Mouse (Mus musculus): ENCODE results near the gene Mast4. TPM values are rescaled to one million over a fixed set of nuclear protein-coding genes. Genes with fewer than 3 reads are reported as not detected.

Gene Mast4
- polyA plus RNA-seq, 1 experiment from 2014 or later, result 18.9 TPM

- no peak overlapping the region for H3K27ac ChIP-seq (replicated peaks; ENCODE audit: low read depth, low read length)
- ATAC-seq (ENCODE audit: insufficient number of reproducible peaks, low FRiP score, low TSS enrichment, low read depth) (no peak), DNase-seq (ENCODE audit: low spot score) (no peak)
- no peak overlapping the region for H3K4me3 ChIP-seq (ENCODE audit: low read depth, low read length)
- H3K9me3 ChIP-seq (ENCODE audit: control insufficient read depth, low read length), result no peaks in the 10 kb centered on the region
- no peaks in the 10 kb centered on the region for H3K4me1 ChIP-seq (ENCODE audit: control insufficient read depth, insufficient read depth, low read length)
- no peak overlapping the region for H3K9ac ChIP-seq (ENCODE audit: low read length)
- H3K4me2 ChIP-seq (ENCODE audit: low read depth, severe bottlenecking), result no peak overlapping the region
- H3K27me3 ChIP-seq (ENCODE audit: control insufficient read depth, insufficient read depth, low read length), result peaks cover 18% of the 10 kb centered on the region
- whole genome bisulfite sequencing, result 66% methylated on average over 16 of the region's 16 CpGs
- H3K36me3 ChIP-seq (ENCODE audit: control insufficient read depth, insufficient read depth, low read length), result no peaks in the 10 kb centered on the region
Observed at GRCm38 (mm10) chr13:103328299-103328698, 6.0 kb downstream of the Mast4 start.

GRCm38 (mm10) chr13:103327843-103328242 lies 6.5 kb downstream of the Mast4 start:
- no peak overlapping the region for H3K27ac ChIP-seq (replicated peaks; ENCODE audit: low read depth, low read length)
- H3K4me3 ChIP-seq (ENCODE audit: low read depth, low read length), result no peak overlapping the region
- no peak overlapping the region for H3K9ac ChIP-seq (ENCODE audit: low read length)
- no peaks in the 10 kb centered on the region for H3K4me1 ChIP-seq (ENCODE audit: control insufficient read depth, insufficient read depth, low read length)
- peaks cover 15% of the 10 kb centered on the region for H3K27me3 ChIP-seq (ENCODE audit: control insufficient read depth, insufficient read depth, low read length)
- DNase-seq (ENCODE audit: low spot score), result no peak
- H3K9me3 ChIP-seq (ENCODE audit: control insufficient read depth, low read length), result no peaks in the 10 kb centered on the region
- no peaks in the 10 kb centered on the region for H3K36me3 ChIP-seq (ENCODE audit: control insufficient read depth, insufficient read depth, low read length)
- no peak for ATAC-seq (ENCODE audit: insufficient number of reproducible peaks, low FRiP score, low TSS enrichment, low read depth)
- H3K4me2 ChIP-seq (ENCODE audit: low read depth, severe bottlenecking), result no peak overlapping the region
- WGBS, result 34% methylated on average over 9 of the region's 9 CpGs

GRCm38 (mm10) chr13:103326186-103326585 lies 8.1 kb downstream of the Mast4 start:
- no peaks in the 10 kb centered on the region for H3K27me3 ChIP-seq (ENCODE audit: control insufficient read depth, insufficient read depth, low read length)
- DNase-seq (ENCODE audit: low spot score) (no peak), ATAC-seq (ENCODE audit: insufficient number of reproducible peaks, low FRiP score, low TSS enrichment, low read depth) (no peak)
- H3K4me1 ChIP-seq (ENCODE audit: control insufficient read depth, insufficient read depth, low read length), result no peaks in the 10 kb centered on the region
- no peak overlapping the region for H3K4me2 ChIP-seq (ENCODE audit: low read depth, severe bottlenecking)
- no peak overlapping the region for H3K9ac ChIP-seq (ENCODE audit: low read length)
- no peak overlapping the region for H3K4me3 ChIP-seq (ENCODE audit: low read depth, low read length)
- WGBS, result 77% methylated on average over 13 of the region's 13 CpGs
- no peak overlapping the region for H3K27ac ChIP-seq (replicated peaks; ENCODE audit: low read depth, low read length)
- no peaks in the 10 kb centered on the region for H3K9me3 ChIP-seq (ENCODE audit: control insufficient read depth, low read length)
- no peaks in the 10 kb centered on the region for H3K36me3 ChIP-seq (ENCODE audit: control insufficient read depth, insufficient read depth, low read length)

- H3K36me3 ChIP-seq (ENCODE audit: control insufficient read depth, insufficient read depth, low read length), result no peaks in the 10 kb centered on the region
- no peak overlapping the region for H3K4me3 ChIP-seq (ENCODE audit: low read depth, low read length)
- H3K9me3 ChIP-seq (ENCODE audit: control insufficient read depth, low read length), result no peaks in the 10 kb centered on the region
- 84% methylated on average over 9 of the region's 9 CpGs for WGBS
- ATAC-seq (ENCODE audit: insufficient number of reproducible peaks, low FRiP score, low TSS enrichment, low read depth), result no peak
- DNase-seq (ENCODE audit: low spot score), result no peak
- H3K4me1 ChIP-seq (ENCODE audit: control insufficient read depth, insufficient read depth, low read length), result peaks cover 4% of the 10 kb centered on the region; the same call in 1 of the 2 replicates
- H3K4me2 ChIP-seq (ENCODE audit: low read depth, severe bottlenecking), result no peak overlapping the region
- no peak overlapping the region for H3K27ac ChIP-seq (replicated peaks; ENCODE audit: low read depth, low read length)
- no peak overlapping the region for H3K9ac ChIP-seq (ENCODE audit: low read length)
- no peaks in the 10 kb centered on the region for H3K27me3 ChIP-seq (ENCODE audit: control insufficient read depth, insufficient read depth, low read length)
Observed at GRCm38 (mm10) chr13:103319881-103320280, 14.4 kb downstream of the Mast4 start.

- H3K4me2 ChIP-seq (ENCODE audit: low read depth, severe bottlenecking), result no peak overlapping the region
- DNase-seq (ENCODE audit: low spot score) (no peak), ATAC-seq (ENCODE audit: insufficient number of reproducible peaks, low FRiP score, low TSS enrichment, low read depth) (peak; percentile 39; the same call in 1 of the 2 replicates)
- peaks cover 4% of the 10 kb centered on the region; the same call in 1 of the 2 replicates for H3K4me1 ChIP-seq (ENCODE audit: control insufficient read depth, insufficient read depth, low read length)
- H3K27ac ChIP-seq (replicated peaks; ENCODE audit: low read depth, low read length), result no peak overlapping the region
- H3K9ac ChIP-seq (ENCODE audit: low read length), result no peak overlapping the region
- H3K36me3 ChIP-seq (ENCODE audit: control insufficient read depth, insufficient read depth, low read length), result no peaks in the 10 kb centered on the region
- no peaks in the 10 kb centered on the region for H3K27me3 ChIP-seq (ENCODE audit: control insufficient read depth, insufficient read depth, low read length)
- H3K9me3 ChIP-seq (ENCODE audit: control insufficient read depth, low read length), result no peaks in the 10 kb centered on the region
- no peak overlapping the region for H3K4me3 ChIP-seq (ENCODE audit: low read depth, low read length)
- 35% methylated on average over 1 of the region's 3 CpGs for WGBS
Observed at GRCm38 (mm10) chr13:103319317-103319716, 15.0 kb downstream of the Mast4 start.

- Histone ChIP-seq H3K4me1 (ENCODE audit: control insufficient read depth, insufficient read depth, low read length) (peaks cover 4% of the 10 kb centered on the region; the same call in 1 of the 2 replicates), H3K36me3 (ENCODE audit: control insufficient read depth, insufficient read depth, low read length) (no peaks in the 10 kb centered on the region), H3K9me3 (ENCODE audit: control insufficient read depth, low read length) (no peaks in the 10 kb centered on the region), H3K9ac (ENCODE audit: low read length) (no peak overlapping the region), H3K27ac (replicated peaks; ENCODE audit: low read depth, low read length) (no peak overlapping the region), H3K27me3 (ENCODE audit: control insufficient read depth, insufficient read depth, low read length) (no peaks in the 10 kb centered on the region), H3K4me2 (ENCODE audit: low read depth, severe bottlenecking) (no peak overlapping the region), H3K4me3 (ENCODE audit: low read depth, low read length) (no peak overlapping the region)
- ATAC-seq (ENCODE audit: insufficient number of reproducible peaks, low FRiP score, low TSS enrichment, low read depth) (no peak), DNase-seq (ENCODE audit: low spot score) (no peak)
- WGBS, result 70% methylated on average over 3 of the region's 3 CpGs
Observed at GRCm38 (mm10) chr13:103316777-103317367, 17.4 kb downstream of the Mast4 start.

GRCm38 (mm10) chr13:103315113-103315708 lies 19.1 kb downstream of the Mast4 start:
- peaks cover 4% of the 10 kb centered on the region; the same call in 1 of the 2 replicates for H3K4me1 ChIP-seq (ENCODE audit: control insufficient read depth, insufficient read depth, low read length)
- WGBS, result 71% methylated on average over 10 of the region's 10 CpGs
- H3K9me3 ChIP-seq (ENCODE audit: control insufficient read depth, low read length), result no peaks in the 10 kb centered on the region
- H3K9ac ChIP-seq (ENCODE audit: low read length), result no peak overlapping the region
- no peak for DNase-seq (ENCODE audit: low spot score)
- no peak overlapping the region for H3K4me3 ChIP-seq (ENCODE audit: low read depth, low read length)
- no peak overlapping the region for H3K27ac ChIP-seq (replicated peaks; ENCODE audit: low read depth, low read length)
- H3K4me2 ChIP-seq (ENCODE audit: low read depth, severe bottlenecking), result no peak overlapping the region
- H3K36me3 ChIP-seq (ENCODE audit: control insufficient read depth, insufficient read depth, low read length), result no peaks in the 10 kb centered on the region
- ATAC-seq (ENCODE audit: insufficient number of reproducible peaks, low FRiP score, low TSS enrichment, low read depth), result no peak
- no peaks in the 10 kb centered on the region for H3K27me3 ChIP-seq (ENCODE audit: control insufficient read depth, insufficient read depth, low read length)

GRCm38 (mm10) chr13:103308296-103308695 lies 26.0 kb downstream of the Mast4 start:
- H3K4me3 ChIP-seq (ENCODE audit: low read depth, low read length), result no peak overlapping the region
- no peaks in the 10 kb centered on the region for H3K9me3 ChIP-seq (ENCODE audit: control insufficient read depth, low read length)
- DNase-seq (ENCODE audit: low spot score), result no peak
- ATAC-seq (ENCODE audit: insufficient number of reproducible peaks, low FRiP score, low TSS enrichment, low read depth), result no peak
- H3K4me2 ChIP-seq (ENCODE audit: low read depth, severe bottlenecking), result no peak overlapping the region
- H3K4me1 ChIP-seq (ENCODE audit: control insufficient read depth, insufficient read depth, low read length), result no peaks in the 10 kb centered on the region
- H3K36me3 ChIP-seq (ENCODE audit: control insufficient read depth, insufficient read depth, low read length), result no peaks in the 10 kb centered on the region
- no peaks in the 10 kb centered on the region for H3K27me3 ChIP-seq (ENCODE audit: control insufficient read depth, insufficient read depth, low read length)
- no peak overlapping the region for H3K27ac ChIP-seq (replicated peaks; ENCODE audit: low read depth, low read length)
- WGBS, result 96% methylated on average over 4 of the region's 4 CpGs
- H3K9ac ChIP-seq (ENCODE audit: low read length), result no peak overlapping the region
